Mouse (Mus musculus) kidney, postnatal 25 days (tissue): ENCODE measurements around the gene Spats2l.

Experiments
- DNase-seq, 2 experiments: peaks; one replicate each; pipeline ENCODE4 v3.0.0; 2021; ENCODE audit warnings: mixed read lengths in 2 of 2

Spats2l gene

GRCm38 (mm10) chr1:57774001-57774667 is at the start of gene Spats2l:
TSS of gene Spats2l (plus strand) at chr1:57774162.
- peak; percentile 42 to 49 for DNase-seq

GRCm38 (mm10) chr1:57725268-57725667 is 48.7 kb upstream of the Spats2l start:
- DNase-seq: no peak

- no peak for DNase-seq
These were observed 38.1 kb upstream of the Spats2l start for GRCm38 (mm10) chr1:57735877-57736276.

GRCm38 (mm10) chr1:57741740-57742139 is 32.2 kb upstream of the Spats2l start:
- peak; percentile 53 to 73 for DNase-seq

GRCm38 (mm10) chr1:57742266-57742665 is 31.7 kb upstream of the Spats2l start:
- peak; percentile 52 to 84 for DNase-seq

- peak in 1 of 2 experiments; percentile 21 for DNase-seq
These were observed 22.2 kb upstream of the Spats2l start for GRCm38 (mm10) chr1:57751781-57752180.

GRCm38 (mm10) chr1:57766396-57766795 is 7.6 kb upstream of the Spats2l start:
- DNase-seq: peak in 1 of 2 experiments; percentile 10

- peak in 1 of 2 experiments; percentile 16 for DNase-seq
These were observed 636 bp upstream of the Spats2l start for GRCm38 (mm10) chr1:57773326-57773725.

GRCm38 (mm10) chr1:57774668-57775495 is 920 bp downstream of the Spats2l start:
- DNase-seq: peak; percentile 67 to 87

GRCm38 (mm10) chr1:57775496-57775790 is 1.5 kb downstream of the Spats2l start:
- DNase-seq: peak; percentile 12 to 49

- no peak for DNase-seq
These were observed 2.8 kb downstream of the Spats2l start for GRCm38 (mm10) chr1:57776671-57777281.

- no peak for DNase-seq
These were observed 10.3 kb downstream of the Spats2l start for GRCm38 (mm10) chr1:57784300-57784699.

GRCm38 (mm10) chr1:57789831-57790230 is 15.9 kb downstream of the Spats2l start:
- no peak for DNase-seq

GRCm38 (mm10) chr1:57792212-57792611 is 18.2 kb downstream of the Spats2l start:
- DNase-seq: peak in 1 of 2 experiments; percentile 9

GRCm38 (mm10) chr1:57795838-57796237 is 21.9 kb downstream of the Spats2l start:
- no peak for DNase-seq

GRCm38 (mm10) chr1:57799398-57799797 is 25.4 kb downstream of the Spats2l start:
- no peak for DNase-seq

GRCm38 (mm10) chr1:57800846-57801245 is 26.9 kb downstream of the Spats2l start:
- DNase-seq: no peak

GRCm38 (mm10) chr1:57806126-57806525 is 32.2 kb downstream of the Spats2l start:
- DNase-seq: no peak

GRCm38 (mm10) chr1:57807882-57808281 is 33.9 kb downstream of the Spats2l start:
- no peak for DNase-seq

- DNase-seq: no peak
These were observed 36.3 kb downstream of the Spats2l start for GRCm38 (mm10) chr1:57810221-57810620.

GRCm38 (mm10) chr1:57817103-57817502 is 43.1 kb downstream of the Spats2l start:
- no peak for DNase-seq

- no peak for DNase-seq
These were observed 46.6 kb downstream of the Spats2l start for GRCm38 (mm10) chr1:57820428-57820997.
